Mouse (Mus musculus): ENCODE results near the gene Hsd17b3.

Gene Hsd17b3

DNA sequence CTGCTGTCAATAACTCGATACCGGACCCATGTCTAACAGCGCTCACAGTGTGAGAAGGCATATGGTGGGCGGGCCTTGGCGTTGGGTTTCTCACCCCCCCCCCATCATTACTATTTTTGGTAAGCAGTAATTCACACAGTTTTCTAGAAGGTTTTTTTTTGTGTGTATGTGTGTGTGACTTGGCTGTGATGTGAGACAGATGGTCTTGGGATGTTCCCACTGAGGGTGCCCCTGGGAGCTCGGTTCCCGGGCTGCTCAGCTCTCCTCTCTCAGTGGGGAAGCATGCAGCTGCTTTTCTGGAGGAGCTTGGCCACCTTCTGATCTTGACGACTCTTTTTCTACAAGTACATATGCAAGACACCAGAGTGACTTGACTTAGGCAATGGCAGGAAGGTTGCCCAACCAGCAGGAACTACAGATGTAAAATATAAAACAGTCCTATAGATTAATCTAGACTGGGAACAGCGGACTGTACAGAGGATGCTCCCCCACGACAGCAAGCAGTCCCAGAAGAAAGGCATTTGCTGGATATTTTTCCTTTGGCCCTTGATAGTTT lies 70.4 kb downstream of the Hsd17b3 start:
- DNase-seq = no peak

DNA sequence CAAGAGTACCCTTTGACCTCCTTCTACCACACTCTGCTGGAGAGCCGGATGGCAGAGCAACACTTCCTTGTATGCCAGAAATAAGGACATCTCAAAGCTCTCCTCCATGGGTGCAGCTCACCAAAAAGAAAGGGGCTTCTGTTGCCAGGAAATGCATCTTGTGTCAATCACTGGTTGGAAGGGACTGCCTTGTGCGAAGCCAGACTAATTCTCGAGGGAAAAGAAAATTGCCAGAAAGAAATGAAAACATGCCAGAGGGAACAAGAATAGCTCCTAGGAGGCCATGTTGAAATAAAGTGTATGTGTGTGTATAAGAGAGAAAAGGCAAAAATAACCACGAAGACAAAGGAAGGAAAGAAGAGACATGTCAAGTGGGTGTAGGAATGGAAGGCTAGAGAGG lies 73.0 kb downstream of the Hsd17b3 start:
- DNase-seq = no peak

DNA sequence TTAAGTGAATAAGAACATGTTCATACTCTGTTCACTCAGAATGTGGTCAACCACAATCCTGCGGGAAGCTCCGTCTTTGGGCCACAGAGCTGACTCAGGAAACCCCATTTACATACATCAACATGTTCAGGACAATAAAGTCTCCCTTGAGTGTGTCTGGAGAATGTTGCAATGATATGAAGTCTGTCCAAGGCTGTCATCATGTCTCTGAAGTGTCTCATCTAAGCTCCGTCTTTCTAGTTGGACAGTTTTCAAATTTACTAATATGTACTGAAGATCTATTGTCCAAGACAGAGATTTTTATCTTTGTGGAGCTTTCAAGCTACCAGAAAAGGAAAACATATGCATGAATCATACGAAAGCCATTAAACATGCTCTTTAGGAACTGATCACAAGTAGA lies 77.9 kb downstream of the Hsd17b3 start:
- DNase-seq = no peak
